In the genomic region with DNA sequence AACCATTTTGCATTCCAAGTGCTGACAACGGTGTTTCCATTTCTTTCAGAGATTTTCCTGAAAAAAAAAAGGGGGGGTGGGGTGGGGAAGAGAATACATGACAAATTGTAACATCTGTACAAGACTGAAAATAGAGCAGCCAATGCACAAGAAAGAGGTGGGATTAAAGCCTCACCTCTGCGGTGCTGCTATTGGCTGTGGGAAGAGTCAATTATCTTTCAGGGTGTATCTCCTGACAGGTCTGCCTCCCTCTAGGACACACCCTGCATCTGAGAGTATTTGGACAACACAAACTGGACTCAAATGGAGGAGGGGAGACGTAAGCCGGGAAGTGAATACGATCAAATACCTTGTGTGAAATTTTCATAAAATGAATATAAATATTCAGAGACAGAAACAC, we compare ENCODE assay signal across 20 mouse cellular contexts. TPM values are rescaled to one million over a fixed set of nuclear protein-coding genes. Genes with fewer than 3 reads are reported as not detected.
"Had no signal": no experiment of that assay in that cellular context is flagged by ENCODE, and none has a peak within 500 bp of the region (broad histone marks: within the 10 kb centered on the region; RNA-seq: fewer than 3 reads in every experiment).

No protein-coding gene starts in this region.

- H3K4me3 ChIP-seq: limb, embryonic 13.5 days; lung, embryonic 15.5 days; megakaryocyte, embryonic 14.5 days; midbrain, embryonic 15.5 days; neural tube, embryonic 12.5 days had no signal

- H3K27me3 ChIP-seq: limb, embryonic 13.5 days; lung, embryonic 15.5 days; megakaryocyte, embryonic 14.5 days; midbrain, embryonic 15.5 days; neural tube, embryonic 12.5 days had no signal

- H3K4me2 ChIP-seq: limb, embryonic 13.5 days; lung, embryonic 15.5 days; midbrain, embryonic 11.5 days; midbrain, embryonic 15.5 days; neural tube, embryonic 12.5 days had no signal

- H3K9me3 ChIP-seq: lung, embryonic 15.5 days; midbrain, embryonic 15.5 days; neural tube, embryonic 12.5 days had no signal

- H3K27ac ChIP-seq: limb, embryonic 13.5 days; lung, embryonic 15.5 days; macrophage; midbrain, embryonic 15.5 days; neural tube, embryonic 12.5 days; stomach, postnatal 0 days had no signal

- DNase-seq: kidney, adult 2 months; kidney, postnatal 25 days; left cerebral cortex, postnatal 4 days; lung, postnatal 14 days; thymus, adult 2 months; thymus, postnatal 25 days had no signal

- ATAC-seq: intestine, embryonic 16.5 days; midbrain, embryonic 15.5 days had no signal

- H3K9ac ChIP-seq: limb, embryonic 13.5 days; lung, embryonic 15.5 days; midbrain, embryonic 15.5 days; neural tube, embryonic 12.5 days had no signal

RNA-seq across cellular contexts. Expression of gene Spink4, which starts 23.8 kb away (rescaled TPM):
- total RNA-seq: layer of hippocampus, postnatal 10 days; left cerebral cortex, postnatal 4 days; monocyte, adult 5-6 weeks; neutrophil, adult 5-6 weeks had no signal
- polyA plus RNA-seq: kidney, embryonic 16.5 days; limb, embryonic 13.5 days; macrophage; midbrain, embryonic 11.5 days; midbrain, embryonic 15.5 days; neural tube, embryonic 12.5 days; urinary bladder, adult 2 months had no signal
